Mouse (Mus musculus) small intestine, adult 2 months (tissue): ENCODE data around the gene Smyd4.

Experiments
- CTCF ChIP-seq: fragments of 200-500 bp; IDR thresholded peaks from 2 replicates; pipeline ENCODE4 v1.5.1; 2012; ENCODE audit warnings: low read depth, mild to moderate bottlenecking, control low read depth, inconsistent platforms, low read length, moderate library complexity, mixed read lengths; ENCODE audit not compliant: insufficient replicate concordance, insufficient read length; ENCODE audit errors: extremely low read depth
- POLR2A ChIP-seq: fragments of 200-500 bp; IDR thresholded peaks from 2 replicates; pipeline ENCODE4 v1.6.1; 2012; ENCODE audit warnings: low read depth, mild to moderate bottlenecking, control low read depth, inconsistent platforms, low read length, moderate library complexity

DNA sequence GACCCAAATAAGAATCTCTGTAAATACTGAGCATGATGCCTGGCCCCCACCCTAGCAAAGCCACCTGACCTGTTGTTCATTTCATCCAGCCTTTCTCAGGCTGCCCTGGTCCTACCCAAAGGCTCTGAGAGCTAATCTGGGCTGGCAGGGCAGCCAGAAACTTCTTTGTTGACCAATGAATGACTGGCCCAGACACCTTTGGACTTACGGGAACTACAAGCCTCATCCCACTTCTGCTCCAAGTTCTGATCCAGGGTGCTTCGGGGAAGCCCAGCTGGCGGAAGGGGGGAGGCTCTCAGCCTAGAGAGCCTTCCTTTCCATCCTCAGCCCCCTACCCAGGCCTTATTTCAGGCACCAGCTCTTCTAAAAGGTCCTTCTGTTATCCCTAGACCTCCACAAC, 90.6 kb downstream of the Smyd4 start:
- TF ChIP-seq CTCF (no peak), POLR2A (no peak)
